Mouse (Mus musculus) thymus, adult 18-20 months (tissue): ENCODE data around the gene Spdye4c.

ENCODE experiments used
- DNase-seq, 2 experiments: peaks; one replicate each; pipeline ENCODE4 v3.0.0; 2022; ENCODE audit warnings: mixed read lengths in 2 of 2

The Spdye4c gene

GRCm38 (mm10) chr2:128611178-128611577 is 20.2 kb downstream of the Spdye4c start:
- DNase-seq, result no peak

GRCm38 (mm10) chr2:128612275-128612674 is 21.3 kb downstream of the Spdye4c start:
- DNase-seq, result no peak

DNA sequence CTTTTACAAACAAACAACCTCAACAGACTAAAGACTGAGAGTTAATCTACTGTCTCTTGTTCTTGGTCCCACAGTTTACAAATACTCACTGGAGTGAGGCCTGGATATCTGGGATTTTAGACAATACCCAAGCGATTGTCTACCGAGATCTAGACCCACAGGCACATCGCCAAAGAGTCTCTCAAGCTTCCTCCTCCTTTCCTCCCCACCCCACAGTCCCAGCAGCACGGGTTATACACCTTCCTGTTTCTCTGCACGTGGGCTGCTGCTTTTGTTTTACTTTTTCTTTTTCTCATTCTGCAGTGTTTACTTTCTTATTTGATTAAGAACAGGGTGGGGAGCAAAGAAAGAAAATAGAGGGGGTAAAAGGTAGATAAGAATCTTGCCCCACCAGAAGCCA is 22.4 kb downstream of the Spdye4c start:
- DNase-seq, result no peak

GRCm38 (mm10) chr2:128615366-128615765 is 24.4 kb downstream of the Spdye4c start:
- DNase-seq, result no peak

- no peak for DNase-seq
These were observed 29.6 kb downstream of the Spdye4c start for GRCm38 (mm10) chr2:128620578-128620977.
